Mouse (Mus musculus) mature B cell (primary cell): Measurements from ENCODE around the gene Ctps2.
"Not testable (repeated sequence)": the region's sequence is repeated elsewhere in the genome, so short reads cannot be mapped to it uniquely, and the experiment has no call there.

Experiments
- in situ Hi-C: fragments of 300-500 bp; cut with MboI; formaldehyde crosslinking; loops from 2 replicates; pipeline ENCODE4 v1.14.3; 2019

Ctps2 gene

DNA sequence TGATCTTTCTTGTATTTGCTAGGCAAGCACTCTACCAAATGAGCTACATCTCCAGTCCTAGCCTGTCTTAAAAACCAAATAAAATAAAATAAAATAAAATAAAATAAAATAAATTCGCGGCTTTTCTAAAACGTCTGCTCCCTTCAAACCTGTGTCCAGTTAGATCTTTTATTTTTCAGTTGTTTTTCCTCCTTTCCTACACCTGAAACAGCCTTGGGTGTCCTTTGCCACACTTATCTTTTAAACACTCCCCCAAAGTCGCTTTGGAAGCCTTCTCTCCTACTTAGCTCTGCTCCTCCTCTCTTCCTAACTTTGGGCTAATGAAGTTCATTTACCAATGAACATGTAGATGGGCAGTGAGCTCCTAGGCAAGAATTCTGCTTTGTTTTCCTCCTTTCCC lies at the start of gene Ctps2:
Gene Ctps2 (plus strand): TSS at position 301 of the 400 bp plus-strand sequence.
- in situ Hi-C loops = no loop called here

DNA sequence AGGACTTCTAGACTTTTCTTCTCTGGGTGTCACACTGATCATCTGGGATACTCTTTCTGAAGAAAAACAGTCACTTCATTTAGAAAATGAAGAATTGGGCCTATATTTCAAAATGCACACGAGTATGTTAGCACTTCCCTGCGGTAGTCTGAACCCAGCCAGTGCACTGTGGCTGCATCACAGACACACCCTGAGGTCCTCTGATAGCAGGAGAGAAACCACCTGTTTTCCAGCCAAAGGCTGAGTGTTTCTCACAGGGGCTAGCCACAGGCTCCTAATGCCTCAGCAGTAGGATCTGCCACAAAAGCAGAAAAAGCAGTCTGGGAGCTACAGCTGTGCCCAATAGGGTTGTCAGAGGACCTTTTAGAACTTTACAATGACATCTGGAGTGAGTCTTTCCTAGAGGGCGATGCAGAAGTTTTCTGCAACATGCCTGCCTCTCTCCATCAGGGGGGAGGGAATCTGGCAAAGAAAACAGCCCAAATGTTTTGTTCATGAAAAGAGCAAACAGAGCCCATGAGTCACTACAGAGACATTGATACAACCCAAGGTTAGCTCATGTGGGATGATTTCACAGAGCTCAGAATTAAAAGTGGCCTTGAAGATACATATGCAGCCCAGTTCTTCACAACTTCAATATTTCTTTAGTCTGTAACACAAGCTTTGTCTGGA lies 32.6 kb upstream of the Ctps2 start:
- in situ Hi-C loops = no loop called here

DNA sequence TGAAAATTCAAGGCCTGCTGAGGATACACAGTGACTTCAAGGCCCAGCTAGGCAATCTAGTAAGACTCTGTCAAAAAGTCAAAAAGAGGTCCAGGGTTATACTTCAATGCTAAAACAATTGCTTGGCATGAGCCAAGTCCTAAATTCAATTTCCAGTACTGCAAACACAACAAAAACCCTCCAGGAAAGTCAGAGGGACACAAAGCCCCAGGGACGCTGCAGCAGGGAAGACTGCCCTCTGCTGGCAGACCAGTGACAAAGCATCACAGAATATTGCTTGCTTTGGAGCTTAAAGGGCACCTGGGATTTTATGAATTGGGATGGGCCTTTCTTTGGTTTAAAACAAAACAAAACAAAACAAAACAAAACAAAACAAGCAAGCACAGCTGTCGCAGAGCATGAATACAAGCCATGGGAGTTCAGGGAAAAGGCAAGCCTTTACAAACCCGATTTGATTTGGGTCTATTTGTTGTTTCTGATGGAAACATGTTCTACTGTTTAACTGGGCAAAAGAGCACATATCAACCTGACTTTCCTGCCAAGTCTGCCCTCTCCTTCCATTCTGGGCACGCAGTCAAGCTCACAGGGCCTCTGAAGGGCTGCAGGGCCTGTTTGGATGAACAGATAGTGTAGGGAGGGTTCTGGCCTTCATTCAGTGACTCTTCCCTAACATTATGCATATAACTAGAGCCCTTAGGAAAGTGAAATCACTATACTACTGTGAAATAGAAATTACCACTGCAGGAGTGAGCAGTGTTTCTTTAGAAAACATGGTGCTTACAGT lies 29.1 kb upstream of the Ctps2 start:
- in situ Hi-C loops = no loop called here

DNA sequence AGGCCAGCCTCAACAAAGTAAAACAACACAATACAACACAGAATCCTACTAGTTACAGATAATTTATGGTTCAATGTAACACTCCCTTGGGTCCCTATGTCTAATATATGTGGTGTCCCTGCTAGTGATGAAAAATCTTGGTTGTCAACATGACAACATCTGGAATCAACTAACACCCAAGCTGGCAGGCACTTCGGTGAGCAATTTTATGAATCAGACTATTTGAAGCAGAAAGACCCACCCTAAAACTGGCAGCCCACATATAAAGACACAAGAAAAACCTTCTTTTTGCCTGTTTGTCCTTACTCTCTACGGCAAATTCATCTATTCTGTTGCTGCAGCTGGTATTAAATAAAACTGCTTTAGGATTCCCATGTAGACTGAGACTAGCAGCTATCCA lies 27.3 kb upstream of the Ctps2 start:
- in situ Hi-C loops = no loop called here

DNA sequence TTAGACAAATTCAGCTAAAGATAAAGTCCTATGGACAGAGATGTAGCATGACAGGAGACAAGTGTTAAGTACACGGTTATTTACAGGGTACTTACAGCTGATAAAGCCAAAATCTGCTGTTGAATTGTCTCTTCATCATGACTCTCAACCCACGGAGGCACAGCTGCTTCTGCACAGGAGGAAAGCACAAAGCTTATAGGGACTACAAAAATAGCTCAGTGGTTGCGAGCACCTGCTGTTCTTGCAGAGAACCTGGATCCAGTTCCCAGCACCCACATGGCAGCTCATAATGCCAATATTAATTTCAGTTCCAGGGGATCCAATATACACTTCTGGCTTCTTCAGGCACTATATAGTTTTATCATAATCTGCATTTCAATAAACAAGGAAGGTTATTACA lies 22.8 kb upstream of the Ctps2 start:
- in situ Hi-C loops = no loop called here

DNA sequence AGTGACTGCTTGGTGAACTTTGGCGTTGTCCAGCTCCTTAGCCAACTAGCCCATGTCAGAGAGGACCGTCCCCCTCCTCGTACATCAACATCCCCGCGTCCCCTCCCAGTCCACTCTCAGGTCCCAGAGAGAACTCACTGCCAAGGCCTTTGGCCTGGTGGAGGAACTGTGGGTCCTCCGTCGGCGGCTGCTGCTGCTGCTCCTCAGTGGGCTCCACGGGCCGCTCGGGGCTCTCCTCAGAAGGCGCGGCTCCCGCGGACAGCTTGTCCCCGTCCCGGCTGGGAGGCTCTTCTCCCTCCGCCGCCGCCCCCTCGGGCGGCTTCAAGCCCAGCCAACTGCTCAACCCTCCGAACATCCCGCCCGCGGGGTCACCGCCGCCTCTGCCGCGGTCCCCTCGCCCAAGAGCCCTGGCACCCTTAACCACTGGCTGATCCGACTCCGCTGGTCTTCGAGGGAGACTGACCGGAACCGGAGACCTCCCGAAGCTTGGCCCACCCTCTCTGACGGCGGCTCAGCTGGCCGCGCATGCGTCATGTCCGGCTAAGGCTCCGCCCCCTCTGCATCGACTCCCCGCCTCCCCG lies 13.0 kb upstream of the Ctps2 start, which contains the start of gene Syap1:
Gene Syap1 (minus strand): TSS at position 517 of the 581 bp plus-strand sequence.
- in situ Hi-C loops = no loop called here

DNA sequence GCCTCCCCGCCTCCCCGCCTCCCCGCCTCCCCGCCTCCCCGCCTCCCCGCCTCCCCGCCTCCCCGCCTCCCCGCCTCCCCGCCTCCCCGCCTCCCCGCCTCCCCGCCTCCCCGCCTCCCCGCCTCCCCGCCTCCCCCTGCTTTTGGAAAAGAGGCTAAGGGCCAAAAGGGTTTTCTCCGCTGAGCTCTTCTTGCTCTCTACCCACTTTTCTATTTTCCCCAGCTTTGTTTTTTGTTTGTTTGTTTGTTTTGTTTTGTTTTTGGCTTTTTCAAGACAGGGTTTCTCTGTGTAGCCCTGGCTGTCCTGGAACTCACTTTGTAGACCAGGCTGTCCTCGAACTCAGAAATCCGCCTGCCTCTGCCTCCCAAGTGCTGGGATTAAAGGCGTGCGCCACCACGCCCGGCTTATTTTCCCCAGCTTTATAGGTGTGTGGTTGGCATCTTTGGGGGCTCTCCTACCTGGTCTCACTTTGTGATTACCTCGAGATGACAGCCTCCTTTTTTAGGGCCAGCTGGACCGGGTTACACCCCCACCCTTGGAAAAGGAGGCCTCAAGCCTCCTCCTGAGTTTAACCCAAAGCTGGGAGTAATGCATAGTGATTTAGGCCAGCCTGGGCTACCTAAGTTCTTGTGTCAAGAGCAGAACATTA lies 12.3 kb upstream of the Ctps2 start:
- in situ Hi-C loops = not testable (repeated sequence)

DNA sequence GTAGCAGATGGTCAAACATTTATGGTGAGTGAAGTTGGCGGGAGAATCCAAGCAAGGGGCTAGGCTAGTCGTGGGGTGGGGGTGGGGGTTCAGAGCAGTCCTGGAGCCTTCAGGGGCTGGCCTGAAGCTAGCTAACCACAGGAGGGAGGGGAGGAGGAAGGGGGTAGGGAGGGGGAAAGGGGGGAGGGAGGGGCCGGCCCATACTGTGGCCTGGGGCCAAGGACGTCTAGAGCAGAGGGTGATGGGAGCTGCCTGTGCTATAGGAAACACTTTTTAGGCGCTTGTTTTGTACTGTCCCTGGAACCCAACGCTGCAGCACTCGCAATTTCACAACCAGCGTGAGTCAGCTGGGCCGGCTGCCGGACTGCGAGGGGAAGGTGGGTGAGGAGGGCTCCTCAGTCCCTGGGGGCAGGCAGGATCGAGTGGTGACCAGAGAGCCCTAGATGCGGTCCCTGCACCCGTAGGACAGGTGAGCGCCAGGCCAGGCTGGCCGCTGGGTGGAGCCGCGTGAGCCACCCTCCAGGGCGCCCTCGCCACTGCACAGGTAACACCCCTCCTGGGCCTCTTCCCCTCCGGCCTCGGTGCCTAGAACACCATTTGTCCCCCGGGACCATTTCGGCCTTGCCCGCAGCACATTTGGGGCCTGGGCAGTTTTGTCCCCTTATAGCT lies 467 bp downstream of the Ctps2 start:
- in situ Hi-C loops = no loop called here

DNA sequence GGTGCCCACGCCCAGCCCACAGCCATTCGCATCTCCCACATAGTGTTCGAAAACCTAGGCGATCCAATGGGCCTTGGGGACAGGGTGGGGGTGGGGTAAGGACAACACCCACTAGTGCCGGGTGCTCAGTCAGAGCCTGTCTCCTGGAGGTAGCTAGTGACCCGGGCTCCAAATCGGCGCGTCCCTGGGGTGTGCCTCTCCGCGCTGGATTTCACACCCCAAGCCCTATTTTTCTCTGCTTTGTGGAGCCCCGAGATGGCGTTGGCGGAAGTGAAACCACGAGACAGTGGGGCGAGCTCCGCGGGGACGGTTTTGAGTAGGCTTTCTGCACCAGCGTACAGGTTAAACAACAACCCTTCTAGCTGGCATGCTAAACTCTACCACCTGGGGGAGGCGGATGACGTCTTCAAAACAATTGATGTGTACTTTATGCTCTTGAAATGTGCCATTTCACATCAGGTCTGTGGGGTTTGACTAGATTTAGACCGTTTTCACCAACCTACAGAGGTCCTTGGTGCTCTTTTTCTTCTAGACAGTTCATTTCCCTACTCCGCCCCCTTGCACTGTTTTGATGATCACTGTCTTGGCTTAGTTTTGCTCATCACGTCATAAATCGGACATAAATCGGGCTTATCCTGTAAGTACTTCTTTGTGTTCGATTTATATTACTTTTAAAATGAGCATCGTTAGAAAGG lies 1.1 kb downstream of the Ctps2 start:
- in situ Hi-C loops = no loop called here

DNA sequence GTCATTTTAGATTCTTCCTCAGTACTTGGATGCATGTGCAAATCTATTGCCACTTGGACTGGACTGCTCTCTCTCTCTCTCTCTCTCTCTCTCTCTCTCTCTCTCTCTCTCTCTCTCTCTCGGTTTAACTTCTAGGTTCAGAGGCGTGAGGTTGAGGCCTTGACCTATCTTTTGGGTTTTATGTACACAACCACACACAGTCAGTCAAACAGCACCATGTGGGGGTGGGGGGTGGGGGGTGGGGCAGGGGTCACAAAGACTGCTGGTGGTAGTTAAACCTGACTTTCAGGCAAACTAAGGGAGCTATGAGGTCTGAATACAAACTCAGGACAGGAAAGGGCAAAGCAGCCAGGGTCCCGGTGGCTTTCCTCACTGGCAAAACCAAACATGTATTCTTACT lies 6.5 kb downstream of the Ctps2 start:
- in situ Hi-C loops = no loop called here

DNA sequence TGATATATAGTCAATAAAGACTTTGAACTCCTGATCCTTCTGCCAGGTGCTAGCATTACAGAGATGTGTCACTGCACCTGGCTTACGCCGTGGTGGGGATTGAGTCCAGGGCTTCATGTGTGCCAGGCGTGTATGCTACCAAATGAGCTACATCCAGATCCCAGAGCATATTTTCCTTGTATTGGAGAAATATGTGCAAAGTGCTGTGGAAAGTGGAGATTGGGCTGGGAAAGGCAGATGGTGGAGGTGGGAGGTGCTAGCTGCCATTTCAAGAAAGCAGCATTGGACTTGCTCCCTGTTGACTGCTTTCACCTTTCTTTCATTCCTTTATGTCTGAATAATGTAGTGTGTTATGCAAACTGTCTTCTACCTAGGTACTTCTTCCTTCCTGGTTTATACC lies 12.6 kb downstream of the Ctps2 start:
- in situ Hi-C loops = no loop called here

DNA sequence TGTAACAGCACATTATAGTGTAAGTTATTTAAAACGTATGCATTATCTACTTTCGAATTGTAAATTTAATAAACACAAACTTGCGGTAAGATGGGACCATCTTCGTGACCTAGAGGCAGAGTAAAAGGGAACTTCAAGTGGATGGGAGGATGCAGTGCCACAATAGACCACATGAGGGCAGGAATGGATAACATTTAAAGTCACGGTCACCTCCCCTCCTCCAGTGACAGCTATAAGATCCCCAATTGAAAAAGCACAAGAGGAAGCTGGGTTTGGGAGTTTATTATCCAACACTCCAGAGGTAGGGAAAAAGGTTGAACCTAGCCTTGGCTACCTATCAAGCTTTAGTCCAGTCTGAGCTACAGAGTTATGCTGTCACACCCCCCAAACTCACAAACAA lies 14.7 kb downstream of the Ctps2 start:
- in situ Hi-C loops = no loop called here

DNA sequence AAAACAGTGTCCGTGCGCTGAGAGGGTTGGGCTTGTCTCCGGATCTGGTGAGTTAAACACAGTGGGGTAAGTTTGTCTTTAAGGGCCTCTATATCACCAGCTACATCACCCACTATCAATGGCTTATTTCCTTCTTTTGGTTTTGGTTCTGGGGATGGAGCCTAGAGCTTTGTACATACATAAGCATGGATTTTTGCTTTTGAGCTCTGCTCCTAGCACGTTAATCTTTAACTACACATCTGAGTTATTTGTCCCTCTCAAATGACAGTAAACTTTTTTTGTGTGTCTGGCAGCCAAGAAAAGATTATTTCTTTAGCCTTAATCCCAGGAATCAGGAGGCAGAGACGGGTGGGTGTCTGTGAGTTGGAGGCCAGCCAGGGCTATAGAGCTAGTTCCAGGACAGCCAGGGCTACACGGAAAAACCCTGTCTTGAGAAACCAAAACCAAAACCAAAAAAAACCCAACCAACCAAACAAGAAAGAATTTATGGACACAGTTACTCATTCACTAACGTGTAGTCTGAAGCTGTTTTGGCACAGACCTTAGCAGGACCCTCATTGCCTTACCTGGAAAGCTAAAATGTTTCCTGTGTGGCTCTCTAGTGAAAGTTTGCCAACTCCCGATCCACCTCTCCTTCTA lies 20.6 kb downstream of the Ctps2 start:
- in situ Hi-C loops = no loop called here

DNA sequence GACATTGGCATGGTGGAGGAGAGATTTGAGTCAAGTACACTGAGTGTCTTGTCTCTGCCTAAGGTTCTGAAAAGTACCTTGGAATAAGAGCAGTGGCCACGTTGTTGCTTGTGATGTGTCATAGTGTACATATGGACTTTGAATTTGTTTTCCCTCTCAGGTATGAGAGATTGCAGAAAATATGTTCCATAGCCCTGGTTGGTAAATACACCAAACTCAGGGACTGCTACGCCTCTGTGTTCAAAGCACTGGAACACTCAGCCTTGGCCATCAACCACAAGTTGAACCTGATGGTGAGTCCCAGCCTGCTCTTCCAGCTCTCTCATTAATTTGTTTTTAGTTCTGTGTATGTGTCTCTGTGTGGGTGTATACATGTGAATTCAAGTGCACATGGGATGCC lies 30.4 kb downstream of the Ctps2 start:
- in situ Hi-C loops = no loop called here

DNA sequence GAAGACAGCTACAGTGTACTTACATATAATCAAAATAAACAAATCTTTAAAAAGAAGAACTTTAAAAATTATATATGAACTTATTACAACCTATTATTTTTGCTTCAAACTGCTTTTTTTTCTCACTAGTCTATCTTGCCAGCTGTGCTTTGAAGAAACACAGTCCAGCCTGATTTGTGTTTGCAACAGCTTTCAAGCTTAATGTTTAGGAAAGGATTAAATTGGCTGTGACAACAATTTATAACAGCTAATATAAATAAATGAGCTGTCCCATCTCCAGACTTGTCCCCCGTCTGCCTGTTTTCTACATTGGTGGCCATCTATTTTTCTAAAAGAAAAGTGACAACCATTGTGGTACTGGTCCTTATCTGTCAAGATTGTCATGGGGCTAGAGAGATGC lies 41.0 kb downstream of the Ctps2 start:
- in situ Hi-C loops = no loop called here

DNA sequence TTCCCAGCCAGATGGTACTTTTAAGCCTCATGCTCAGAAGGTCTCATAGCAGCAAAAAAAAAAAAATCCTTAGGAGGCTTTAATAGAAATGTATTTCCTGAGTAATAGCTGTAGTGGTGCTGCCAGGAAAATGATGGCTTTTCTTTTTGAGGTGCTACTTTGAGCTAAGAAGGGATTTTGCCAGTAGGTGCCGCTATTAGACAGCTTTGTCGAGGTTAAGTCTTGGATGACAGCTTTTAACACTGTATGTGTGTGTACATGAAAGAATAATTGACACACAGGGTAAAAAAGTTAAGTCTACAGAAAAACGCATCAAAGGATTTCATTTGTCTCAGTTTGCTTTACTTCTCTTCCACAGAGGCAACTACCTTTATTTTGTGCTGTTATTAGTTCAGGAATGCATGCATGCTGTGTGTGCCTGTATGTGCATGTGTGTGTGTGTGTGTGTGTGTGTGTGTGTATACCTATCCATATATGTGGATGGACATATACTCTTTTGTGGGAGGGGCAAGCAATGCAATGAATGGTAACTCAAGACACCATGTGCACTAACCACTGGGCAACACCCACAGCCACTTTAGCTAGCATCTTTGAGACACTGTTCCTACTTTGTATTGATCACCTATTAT lies 48.9 kb downstream of the Ctps2 start:
- in situ Hi-C loops = no loop called here

DNA sequence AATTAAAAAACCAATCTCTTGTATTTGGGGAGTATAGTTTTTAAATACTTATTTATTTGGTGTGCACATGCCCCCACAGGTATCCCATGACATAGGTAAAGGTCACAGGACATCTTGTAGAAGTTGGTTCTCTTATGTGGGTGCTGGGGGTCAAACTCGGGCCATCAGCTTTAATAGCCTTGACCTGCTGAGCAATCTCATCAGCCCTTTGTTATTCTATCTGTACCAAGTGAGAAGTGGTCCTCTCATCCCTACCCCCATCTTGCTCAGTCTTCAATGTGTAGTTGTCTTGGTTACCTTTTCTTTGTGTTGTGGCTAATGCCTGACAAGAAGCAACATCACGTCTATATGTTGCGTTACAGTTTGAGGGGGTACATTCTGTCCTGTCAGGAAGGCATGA lies 56.9 kb downstream of the Ctps2 start:
- in situ Hi-C loops = no loop called here

DNA sequence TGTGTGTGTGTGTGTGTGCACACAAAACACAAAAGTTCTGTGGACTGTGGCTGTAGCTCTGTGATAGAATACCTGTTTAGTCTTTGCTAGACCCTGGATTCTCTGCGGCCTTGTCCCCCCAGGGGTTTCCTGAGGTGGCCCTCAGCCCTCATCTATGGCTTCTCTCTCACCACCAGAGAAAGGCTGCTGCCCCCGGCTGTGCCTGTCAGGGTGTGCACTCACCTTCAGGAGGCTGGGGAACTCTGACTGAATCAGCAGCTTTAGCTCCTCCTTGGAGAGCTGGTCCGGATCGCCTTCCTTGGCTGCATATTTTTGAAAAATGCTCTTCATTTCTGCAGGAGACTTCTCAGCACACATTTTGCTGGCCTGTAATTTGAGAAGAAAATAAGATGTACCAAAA lies 62.8 kb downstream of the Ctps2 start:
- in situ Hi-C loops = no loop called here

DNA sequence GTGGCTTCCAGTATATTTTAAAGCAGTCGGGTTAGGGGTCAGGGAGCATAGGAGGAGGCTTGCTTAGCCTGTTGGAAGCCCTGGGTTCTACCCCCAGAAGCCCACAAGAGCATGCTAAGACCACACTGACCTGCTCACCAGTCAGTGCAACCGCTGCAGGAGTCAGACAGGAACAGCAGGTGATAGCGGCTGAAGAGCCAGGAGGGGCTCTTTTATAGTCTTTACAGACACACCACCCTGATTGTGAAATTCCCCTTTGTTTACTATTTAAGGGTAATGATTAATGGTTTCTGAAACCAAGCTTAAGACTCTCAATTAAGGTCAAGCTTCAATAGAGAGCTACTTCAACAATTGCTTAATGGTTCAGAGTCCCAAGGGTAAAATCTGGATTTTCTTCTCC lies 63.3 kb downstream of the Ctps2 start, which contains the start of gene S100g:
Gene S100g (minus strand): TSS at position 217 of the 400 bp plus-strand sequence.
- in situ Hi-C loops = no loop called here

DNA sequence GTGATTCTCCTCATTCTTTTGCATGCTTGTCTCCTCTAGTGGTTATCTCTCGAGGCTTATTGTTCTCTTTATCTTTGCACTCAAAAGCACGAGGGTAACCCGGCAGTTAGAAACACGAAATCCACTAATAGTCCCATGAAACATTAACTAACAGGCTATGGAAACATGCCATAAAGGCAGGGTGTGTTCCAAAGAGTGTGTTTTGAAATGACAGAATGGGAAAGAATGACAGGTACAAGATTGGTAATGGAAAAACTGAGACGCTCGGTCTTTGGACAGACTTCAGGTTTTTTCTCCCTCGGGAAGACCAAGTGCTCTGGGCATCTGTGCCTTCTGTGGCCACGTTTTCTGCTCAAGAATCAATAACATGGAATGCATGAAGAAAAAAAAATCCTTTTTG lies 66.4 kb downstream of the Ctps2 start:
- in situ Hi-C loops = no loop called here
